Mouse (Mus musculus): ENCODE measurements around the gene Kif18b. TPM values are rescaled to one million over a fixed set of nuclear protein-coding genes. Genes with fewer than 3 reads are reported as not detected.

The Kif18b gene
- polyA plus RNA-seq, 1 experiment: 44.9 TPM

DNA sequence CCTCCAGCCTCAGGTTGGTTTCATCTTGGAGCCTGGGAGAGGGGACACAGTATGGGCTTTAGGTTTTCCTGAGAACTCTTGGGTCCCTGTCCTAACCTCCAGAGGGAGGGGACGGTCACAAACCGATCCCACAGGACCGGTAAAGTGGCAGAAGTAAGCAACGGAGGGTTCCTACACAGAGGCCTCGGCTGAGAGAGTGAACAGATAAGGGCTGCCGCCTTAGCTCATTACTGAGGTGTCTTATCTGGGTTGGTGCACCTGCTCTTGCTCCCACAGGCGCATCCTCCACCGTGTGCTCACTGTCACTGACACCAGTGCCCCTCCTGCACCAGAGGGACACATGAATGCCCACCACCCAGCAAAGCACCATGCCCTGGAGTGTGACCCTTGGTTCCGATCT, 29.1 kb downstream of the Kif18b start:
- Histone ChIP-seq H3ac (ENCODE audit: control insufficient read depth, insufficient read length, low read depth) (no peak overlapping the region), H3K4me3 (ENCODE audit: insufficient read depth, poor library complexity, severe bottlenecking) (no peak overlapping the region), H3K36me3 (ENCODE audit: control insufficient read depth, insufficient read depth) (no peaks in the 10 kb centered on the region), H3K79me3 (ENCODE audit: low read depth) (no peaks in the 10 kb centered on the region), H3K79me2 (ENCODE audit: control insufficient read depth, insufficient read depth) (no peaks in the 10 kb centered on the region), H3K27me3 (ENCODE audit: control insufficient read depth, insufficient read depth, insufficient read length) (no peaks in the 10 kb centered on the region)
- TF ChIP-seq MYOD1 (IDR thresholded peaks at IDR 0.05; ENCODE audit: control insufficient read depth, insufficient read length, low read depth): no peak
- no peak for TF ChIP-seq MYOG (IDR thresholded peaks at IDR 0.05; ENCODE audit: control insufficient read depth, extremely low read depth, insufficient read length)
- no peak for TF ChIP-seq FOSL1 (IDR thresholded peaks at IDR 0.05; ENCODE audit: insufficient read depth, low read length, poor library complexity, severe bottlenecking)
- no peak for TF ChIP-seq MAX (IDR thresholded peaks at IDR 0.05)
- TF ChIP-seq CTCF (IDR thresholded peaks at IDR 0.05; ENCODE audit: control insufficient read depth, insufficient read depth, insufficient read length): no peak
- TF ChIP-seq CEBPB (IDR thresholded peaks at IDR 0.05; ENCODE audit: low read depth): no peak
- TF ChIP-seq USF1 (IDR thresholded peaks at IDR 0.05; ENCODE audit: low read depth): no peak

DNA sequence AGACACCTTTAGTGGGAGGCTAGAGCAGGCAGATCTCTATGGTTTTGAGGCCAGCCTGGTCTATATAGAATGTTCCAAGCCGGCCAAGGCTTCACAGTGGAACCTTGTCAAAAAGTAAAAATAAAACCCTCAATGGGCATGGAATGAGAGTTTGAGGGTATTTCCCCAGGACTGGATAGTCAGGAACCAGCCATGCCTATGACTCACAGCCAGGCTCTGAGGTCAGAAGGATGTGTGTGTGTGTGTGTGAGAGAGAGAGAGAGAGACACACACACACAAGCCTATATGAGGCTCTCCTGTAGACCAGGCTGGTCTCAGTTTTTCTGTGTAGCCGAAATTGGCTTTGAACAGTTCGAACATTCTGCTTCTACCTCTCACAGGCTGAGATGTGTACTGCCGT, 30.2 kb downstream of the Kif18b start:
- Histone ChIP-seq H3K79me2 (ENCODE audit: control insufficient read depth, insufficient read depth) (no peaks in the 10 kb centered on the region), H3ac (ENCODE audit: control insufficient read depth, insufficient read length, low read depth) (no peak overlapping the region), H3K27me3 (ENCODE audit: control insufficient read depth, insufficient read depth, insufficient read length) (no peaks in the 10 kb centered on the region), H3K79me3 (ENCODE audit: low read depth) (no peaks in the 10 kb centered on the region), H3K36me3 (ENCODE audit: control insufficient read depth, insufficient read depth) (no peaks in the 10 kb centered on the region), H3K4me3 (ENCODE audit: insufficient read depth, poor library complexity, severe bottlenecking) (no peak overlapping the region)
- TF ChIP-seq USF1 (IDR thresholded peaks at IDR 0.05; ENCODE audit: low read depth) (no peak), CEBPB (IDR thresholded peaks at IDR 0.05; ENCODE audit: low read depth) (no peak)

DNA sequence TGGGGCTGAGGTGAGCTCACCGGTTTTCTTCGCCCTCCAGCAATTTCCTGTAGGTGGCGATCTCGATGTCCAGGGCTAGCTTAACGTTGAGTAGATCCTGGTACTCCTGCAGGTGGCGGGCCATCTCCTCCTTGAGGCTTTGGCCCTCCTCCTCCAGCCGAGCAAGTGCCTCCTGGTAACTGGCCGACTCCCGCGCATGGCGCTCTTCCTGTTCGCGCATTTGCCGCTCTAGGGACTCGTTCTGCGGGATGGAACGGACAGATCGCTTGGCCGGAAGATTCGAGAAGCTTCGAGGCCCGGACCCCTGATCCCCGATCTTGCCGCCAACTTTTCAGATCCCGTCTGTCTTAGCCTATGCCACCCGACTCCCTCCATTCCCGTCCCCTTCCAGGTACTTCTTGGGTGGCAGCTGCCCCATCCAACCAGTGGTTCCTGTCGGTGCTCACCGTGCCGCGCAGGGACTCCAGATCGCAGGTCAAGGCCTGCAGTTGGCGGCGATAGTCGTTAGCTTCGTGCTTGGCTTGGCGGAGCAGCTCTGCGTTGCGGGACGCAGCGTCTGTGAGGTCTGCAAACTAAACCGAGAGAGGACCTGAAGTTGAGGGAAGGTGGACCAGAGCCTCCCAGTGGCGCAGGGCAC, 31.8 kb downstream of the Kif18b start:
- H3ac ChIP-seq (ENCODE audit: control insufficient read depth, insufficient read length, low read depth): no peak overlapping the region
- peaks cover 4% of the 10 kb centered on the region for H3K27me3 ChIP-seq (ENCODE audit: control insufficient read depth, insufficient read depth, insufficient read length)
- no peak for TF ChIP-seq USF1 (IDR thresholded peaks at IDR 0.05; ENCODE audit: low read depth)
- TF ChIP-seq MAX (IDR thresholded peaks at IDR 0.05): no peak
- H3K79me3 ChIP-seq (ENCODE audit: low read depth): no peaks in the 10 kb centered on the region
- no peaks in the 10 kb centered on the region for H3K36me3 ChIP-seq (ENCODE audit: control insufficient read depth, insufficient read depth)
- no peak overlapping the region for H3K4me3 ChIP-seq (ENCODE audit: insufficient read depth, poor library complexity, severe bottlenecking)
- no peaks in the 10 kb centered on the region for H3K79me2 ChIP-seq (ENCODE audit: control insufficient read depth, insufficient read depth)

DNA sequence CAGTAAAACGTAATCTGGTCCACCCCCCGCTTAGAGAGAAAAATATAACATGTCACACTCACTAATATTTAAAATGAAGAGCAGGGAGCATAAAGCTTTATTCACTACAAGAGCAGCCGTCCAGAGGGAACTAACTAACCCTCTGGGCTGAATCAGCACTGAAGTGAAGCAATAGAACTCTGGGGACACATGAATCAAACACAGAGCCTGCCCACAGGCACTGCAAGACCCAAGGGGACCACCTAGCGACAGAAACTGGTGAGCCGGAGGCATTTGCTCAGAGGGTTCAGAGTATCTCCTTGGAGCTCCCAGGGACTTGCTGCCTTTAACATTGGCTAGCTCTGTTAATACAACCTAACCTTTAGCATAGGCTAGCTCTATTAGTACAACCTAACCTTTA, 34.8 kb downstream of the Kif18b start:
- H3K36me3 ChIP-seq (ENCODE audit: control insufficient read depth, insufficient read depth): no peaks in the 10 kb centered on the region
- H3K4me3 ChIP-seq (ENCODE audit: insufficient read depth, poor library complexity, severe bottlenecking): no peak overlapping the region
- H3K79me2 ChIP-seq (ENCODE audit: control insufficient read depth, insufficient read depth): no peaks in the 10 kb centered on the region
- peaks cover 12% of the 10 kb centered on the region for H3K27me3 ChIP-seq (ENCODE audit: control insufficient read depth, insufficient read depth, insufficient read length)
- no peak overlapping the region for H3ac ChIP-seq (ENCODE audit: control insufficient read depth, insufficient read length, low read depth)
- no peak for TF ChIP-seq USF1 (IDR thresholded peaks at IDR 0.05; ENCODE audit: low read depth)
- peak; percentile 80 for TF ChIP-seq CEBPB (IDR thresholded peaks at IDR 0.05; ENCODE audit: low read depth)
- no peak for TF ChIP-seq MYOG (IDR thresholded peaks at IDR 0.05; ENCODE audit: control insufficient read depth, extremely low read depth, insufficient read length)
- TF ChIP-seq CTCF (IDR thresholded peaks at IDR 0.05; ENCODE audit: control insufficient read depth, insufficient read depth, insufficient read length): no peak
- TF ChIP-seq MYOD1 (IDR thresholded peaks at IDR 0.05; ENCODE audit: control insufficient read depth, insufficient read length, low read depth): no peak
- TF ChIP-seq FOSL1 (IDR thresholded peaks at IDR 0.05; ENCODE audit: insufficient read depth, low read length, poor library complexity, severe bottlenecking): no peak
- no peak for TF ChIP-seq MAX (IDR thresholded peaks at IDR 0.05)
- H3K79me3 ChIP-seq (ENCODE audit: low read depth): no peaks in the 10 kb centered on the region

DNA sequence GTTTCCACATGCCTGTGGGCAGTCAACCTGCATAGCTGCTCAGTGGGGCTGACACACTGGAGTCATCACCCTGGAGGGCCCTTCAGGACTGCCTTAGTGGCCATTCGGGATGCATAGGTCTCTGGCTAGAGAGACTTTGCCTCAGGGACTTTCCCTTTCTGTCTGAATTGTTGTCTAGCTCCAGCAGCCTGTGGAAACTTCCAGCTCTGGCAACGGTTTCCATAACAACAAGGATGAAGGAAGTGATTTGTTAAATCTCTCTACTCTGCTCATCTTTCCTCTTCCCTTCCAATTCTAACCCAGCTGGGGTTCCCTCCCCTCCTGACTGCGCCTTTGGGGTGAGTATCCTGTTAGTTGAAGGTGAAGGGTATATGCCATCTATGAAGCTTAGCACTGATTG, 36.8 kb downstream of the Kif18b start:
- Histone ChIP-seq H3ac (ENCODE audit: control insufficient read depth, insufficient read length, low read depth) (no peak overlapping the region), H3K4me3 (ENCODE audit: insufficient read depth, poor library complexity, severe bottlenecking) (no peak overlapping the region), H3K27me3 (ENCODE audit: control insufficient read depth, insufficient read depth, insufficient read length) (peaks cover 12% of the 10 kb centered on the region), H3K79me3 (ENCODE audit: low read depth) (no peaks in the 10 kb centered on the region), H3K36me3 (ENCODE audit: control insufficient read depth, insufficient read depth) (no peaks in the 10 kb centered on the region), H3K79me2 (ENCODE audit: control insufficient read depth, insufficient read depth) (no peaks in the 10 kb centered on the region)
- TF ChIP-seq CEBPB (IDR thresholded peaks at IDR 0.05; ENCODE audit: low read depth) (no peak), FOSL1 (IDR thresholded peaks at IDR 0.05; ENCODE audit: insufficient read depth, low read length, poor library complexity, severe bottlenecking) (no peak), MYOD1 (IDR thresholded peaks at IDR 0.05; ENCODE audit: control insufficient read depth, insufficient read length, low read depth) (no peak), MYOG (IDR thresholded peaks at IDR 0.05; ENCODE audit: control insufficient read depth, extremely low read depth, insufficient read length) (no peak), MAX (IDR thresholded peaks at IDR 0.05) (no peak), CTCF (IDR thresholded peaks at IDR 0.05; ENCODE audit: control insufficient read depth, insufficient read depth, insufficient read length) (no peak), USF1 (IDR thresholded peaks at IDR 0.05; ENCODE audit: low read depth) (no peak)

DNA sequence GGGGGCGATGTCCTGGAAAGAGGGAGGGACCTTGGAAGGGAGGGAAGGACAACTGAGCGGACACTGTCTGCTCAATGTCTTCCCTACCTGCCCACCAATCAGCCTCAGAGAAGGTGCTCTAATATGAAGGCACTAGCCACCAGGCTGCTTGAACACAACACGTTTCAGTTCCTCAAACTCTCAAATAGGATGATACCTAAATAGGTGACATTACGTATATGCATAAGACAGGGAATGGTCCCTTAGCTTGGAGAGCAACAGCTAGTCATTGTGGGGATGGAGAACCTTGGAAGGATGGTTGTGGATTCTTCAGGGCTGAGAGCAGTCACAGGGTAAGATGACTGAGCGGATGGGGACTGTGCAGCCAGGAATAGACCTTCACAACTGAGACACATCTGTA, 37.5 kb downstream of the Kif18b start:
- TF ChIP-seq USF1 (IDR thresholded peaks at IDR 0.05; ENCODE audit: low read depth) (no peak), MYOD1 (IDR thresholded peaks at IDR 0.05; ENCODE audit: control insufficient read depth, insufficient read length, low read depth) (no peak)
- Histone ChIP-seq H3K79me2 (ENCODE audit: control insufficient read depth, insufficient read depth) (no peaks in the 10 kb centered on the region), H3K36me3 (ENCODE audit: control insufficient read depth, insufficient read depth) (no peaks in the 10 kb centered on the region), H3ac (ENCODE audit: control insufficient read depth, insufficient read length, low read depth) (no peak overlapping the region), H3K79me3 (ENCODE audit: low read depth) (no peaks in the 10 kb centered on the region), H3K27me3 (ENCODE audit: control insufficient read depth, insufficient read depth, insufficient read length) (peaks cover 12% of the 10 kb centered on the region), H3K4me3 (ENCODE audit: insufficient read depth, poor library complexity, severe bottlenecking) (no peak overlapping the region)

Data from C2C12 (cell line).